Mouse (Mus musculus) stomach, embryonic 14.5 days (tissue): Measurements from ENCODE around the gene Dcxr. TPM values are rescaled to one million over a fixed set of nuclear protein-coding genes. Genes with fewer than 3 reads are reported as not detected.

Experiments
- ATAC-seq: fragments of 200-750 bp; cut with Nextera tagmentation; 2 replicates; pipeline ENCODE4 v1.8.0; 2017; ENCODE audit warnings: low read depth, moderate TSS enrichment; ENCODE audit not compliant: insufficient number of reproducible peaks, insufficient read depth, low FRiP score
- H3K27ac ChIP-seq: fragments of 300-500 bp; sonication (generic); 2 replicates; pipeline ENCODE4 v1.5.1; 2014; ENCODE audit warnings: mild to moderate bottlenecking, low read length, moderate library complexity, mixed read lengths
- H3K27me3 ChIP-seq: fragments of 300-500 bp; sonication (generic); 2 replicates; pipeline ENCODE4 v1.6.1; 2014; ENCODE audit warnings: low read length, control low read depth, mixed read lengths; ENCODE audit not compliant: control insufficient read depth, insufficient read depth
- H3K36me3 ChIP-seq: fragments of 300-500 bp; sonication (generic); 2 replicates; pipeline ENCODE4 v1.6.1; 2014; ENCODE audit warnings: mild to moderate bottlenecking, control low read depth, low read length, moderate library complexity, mixed read lengths; ENCODE audit not compliant: control insufficient read depth, insufficient read depth
- H3K4me1 ChIP-seq: fragments of 300-500 bp; sonication (generic); 2 replicates; pipeline ENCODE4 v1.6.1; 2014; ENCODE audit warnings: low read length, control low read depth, mixed read lengths; ENCODE audit not compliant: control insufficient read depth, insufficient read depth
- H3K4me2 ChIP-seq: fragments of 300-500 bp; sonication (generic); replicated peaks from 2 replicates; pipeline ENCODE4 v1.6.1; 2014; ENCODE audit warnings: low read depth, low read length, control low read depth
- H3K4me3 ChIP-seq: fragments of 300-500 bp; sonication (generic); 2 replicates; pipeline ENCODE4 v1.5.1; 2014; ENCODE audit warnings: low read depth, low read length, control low read depth
- H3K9ac ChIP-seq: fragments of 300-500 bp; sonication (generic); replicated peaks from 2 replicates; pipeline ENCODE4 v1.6.1; 2014; ENCODE audit warnings: low read depth, mild to moderate bottlenecking, control low read depth, low read length, moderate library complexity, mixed read lengths
- H3K9me3 ChIP-seq: fragments of 300-500 bp; sonication (generic); 2 replicates; pipeline ENCODE4 v1.6.1; 2016; ENCODE audit warnings: low read depth, low read length, control low read depth; ENCODE audit not compliant: control insufficient read depth
- WGBS: fragments of 180-500 bp; shearing (Covaris S2); extraction: QIAGEN DNeasy Blood & Tissue Kit; methylation state at CpG from one replicate; pipeline ENCODE4 v1.1.7; 2014; 5-methylcytosine and 5-hydroxymethylcytosine counted together
- polyA plus RNA-seq: library from polyadenylated mRNA; unstranded; fragments of >200 nt; fragmentation: Nextera tagmentation; extraction: Ambion mirVana; gene quantifications from 2 replicates; pipeline ENCODE4 v1.2.1, GENCODE M21; 2014

Gene Dcxr
- polyA plus RNA-seq, 1 experiment from 2014 or later, result 33.2 TPM

DNA sequence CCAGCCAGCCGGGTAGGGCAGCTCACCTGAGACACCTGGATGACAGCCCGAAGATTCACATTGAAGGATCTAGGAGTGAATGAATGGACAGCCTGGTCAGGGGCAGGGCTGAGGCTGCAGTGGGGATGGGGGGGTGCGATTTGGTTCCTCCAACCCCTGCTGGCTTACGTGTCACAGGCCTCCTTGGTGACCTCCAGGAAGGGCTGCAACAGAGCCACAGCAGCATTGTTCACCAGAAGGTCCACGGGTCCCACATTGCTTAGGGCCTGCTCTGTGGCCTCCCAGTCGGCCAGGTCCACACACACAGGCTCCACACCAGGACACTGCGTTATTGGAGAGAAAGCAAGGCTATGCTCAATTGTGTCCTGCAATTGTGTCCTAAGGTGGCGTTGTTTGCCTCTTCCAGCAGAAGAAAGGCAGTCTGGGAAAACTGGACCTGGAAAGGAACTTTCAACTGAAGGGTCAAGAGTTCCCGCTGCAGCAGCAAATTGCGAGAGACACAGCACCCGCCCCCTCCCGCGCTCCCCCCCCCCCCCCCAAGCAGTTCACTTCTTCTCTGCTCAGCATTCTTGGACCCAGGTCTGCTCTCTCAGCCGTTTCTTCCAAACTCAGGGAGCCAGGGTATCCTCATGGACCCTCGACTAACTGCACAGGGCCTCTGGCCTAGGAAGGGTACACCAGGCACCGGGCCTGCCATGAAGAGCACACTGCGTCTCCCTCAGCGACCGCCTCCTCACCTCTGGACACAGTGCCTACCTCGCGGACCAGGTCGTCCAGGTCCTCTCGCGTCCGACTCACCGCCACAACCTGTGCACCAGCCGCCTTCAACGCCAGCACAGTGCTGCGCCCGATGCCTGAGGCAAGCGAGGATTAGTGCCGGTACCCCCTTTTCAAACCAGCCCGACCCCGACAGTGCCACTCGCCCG lies 575 bp downstream of the Dcxr start:
- Histone ChIP-seq H3K4me1 (no peaks in the 10 kb centered on the region; the same call in 1 of the 2 replicates), H3K4me2 (peak overlapping the region; percentile 83), H3K27ac (no peak overlapping the region), H3K9me3 (no peaks in the 10 kb centered on the region), H3K4me3 (peak overlapping the region; percentile 60), H3K27me3 (no peaks in the 10 kb centered on the region), H3K36me3 (no peaks in the 10 kb centered on the region), H3K9ac (peak overlapping the region; percentile 37)
- ATAC-seq, result peak; percentile 23
- WGBS, result 17% methylated on average over 36 of the region's 36 CpGs

DNA sequence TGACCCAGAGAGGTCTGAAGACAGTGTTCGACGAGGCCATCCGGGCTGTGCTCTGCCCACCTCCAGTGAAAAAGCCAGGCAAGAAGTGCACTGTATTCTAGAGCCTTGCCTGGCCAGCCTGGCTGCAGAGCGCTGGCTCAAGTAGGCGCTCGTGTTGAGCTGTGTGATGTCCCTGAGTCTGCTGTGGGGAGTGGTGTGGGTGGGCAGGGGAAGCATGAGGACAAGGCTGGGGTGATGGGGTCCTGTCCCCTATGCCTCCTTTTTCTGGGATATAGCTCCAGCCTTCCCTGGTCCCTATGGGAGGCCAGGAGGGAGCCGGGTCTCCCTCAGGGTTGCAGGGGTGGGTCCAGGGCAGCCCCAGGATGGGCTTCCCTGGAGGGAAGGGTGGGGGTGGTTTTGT lies 3.6 kb downstream of the Dcxr start:
- Histone ChIP-seq H3K4me1 (peaks cover 6% of the 10 kb centered on the region), H3K27me3 (no peaks in the 10 kb centered on the region), H3K4me2 (no peak overlapping the region), H3K4me3 (no peak overlapping the region), H3K36me3 (peaks cover 8% of the 10 kb centered on the region), H3K9me3 (no peaks in the 10 kb centered on the region), H3K27ac (no peak overlapping the region), H3K9ac (no peak overlapping the region)
- WGBS, result 82% methylated on average over 7 of the region's 7 CpGs
- ATAC-seq, result no peak

DNA sequence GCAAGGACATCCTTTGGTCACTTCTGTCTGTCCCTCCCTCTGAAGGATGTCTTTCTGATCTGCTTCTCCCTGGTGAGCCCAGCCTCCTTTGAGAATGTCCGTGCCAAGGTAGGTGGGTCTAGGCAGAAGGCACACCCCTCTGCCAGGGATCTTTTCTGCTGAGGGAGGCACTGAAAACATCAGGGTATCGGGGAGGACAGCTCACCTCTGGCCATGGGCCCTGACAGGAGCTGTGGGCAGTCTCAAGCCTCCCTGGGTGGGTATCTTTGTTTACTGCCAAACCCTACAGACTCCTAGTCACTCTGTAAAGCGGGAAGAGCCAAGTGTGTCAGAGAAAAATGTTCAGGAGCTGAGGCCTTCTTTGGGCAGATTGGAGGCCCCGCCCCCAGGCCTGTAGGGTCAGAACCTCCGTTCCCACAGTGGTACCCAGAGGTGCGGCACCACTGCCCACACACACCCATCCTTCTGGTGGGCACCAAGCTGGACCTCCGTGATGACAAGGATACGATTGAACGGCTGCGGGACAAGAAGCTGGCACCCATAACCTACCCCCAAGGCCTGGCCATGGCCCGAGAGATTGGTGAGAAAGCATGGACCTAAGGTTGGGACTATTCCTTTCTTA lies 4.2 kb downstream of the Dcxr start:
- Histone ChIP-seq H3K4me2 (no peak overlapping the region), H3K36me3 (peaks cover 15% of the 10 kb centered on the region), H3K4me3 (no peak overlapping the region), H3K27ac (no peak overlapping the region), H3K27me3 (no peaks in the 10 kb centered on the region), H3K9me3 (no peaks in the 10 kb centered on the region), H3K4me1 (peaks cover 6% of the 10 kb centered on the region), H3K9ac (no peak overlapping the region)
- WGBS, result 86% methylated on average over 11 of the region's 11 CpGs
- ATAC-seq, result no peak

DNA sequence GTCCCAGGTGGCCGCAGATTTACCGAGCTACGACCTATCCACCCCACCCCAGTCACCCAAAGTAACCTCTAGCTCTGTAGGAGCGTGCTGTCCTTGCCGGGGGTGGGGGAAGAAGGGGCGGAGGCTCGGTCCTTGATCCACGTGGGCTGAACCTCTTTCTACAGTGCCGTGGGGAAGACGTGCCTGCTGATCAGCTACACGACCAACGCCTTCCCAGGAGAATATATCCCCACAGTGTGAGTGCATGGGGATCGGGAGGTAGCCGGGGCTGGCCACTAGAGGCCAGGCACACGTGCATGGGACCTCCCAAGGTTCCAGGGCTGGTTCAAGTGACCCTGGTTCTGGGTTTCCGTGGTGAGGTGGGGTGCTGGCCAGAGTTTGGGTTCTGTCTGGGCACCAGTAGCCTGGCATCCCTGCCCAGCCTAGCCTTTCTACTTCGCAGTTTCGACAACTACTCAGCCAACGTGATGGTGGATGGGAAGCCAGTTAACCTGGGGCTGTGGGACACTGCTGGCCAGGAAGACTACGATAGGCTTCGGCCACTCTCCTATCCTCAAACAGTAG lies 4.9 kb downstream of the Dcxr start:
- Histone ChIP-seq H3K4me3 (peak overlapping the region; percentile 51), H3K27ac (no peak overlapping the region), H3K4me1 (peaks cover 6% of the 10 kb centered on the region), H3K27me3 (no peaks in the 10 kb centered on the region), H3K9ac (peak overlapping the region; percentile 49), H3K9me3 (no peaks in the 10 kb centered on the region), H3K4me2 (peak overlapping the region; percentile 91), H3K36me3 (peaks cover 20% of the 10 kb centered on the region)
- ATAC-seq, result peak; percentile 10; the same call in 1 of the 2 replicates
- 19% methylated on average over 21 of the region's 21 CpGs for WGBS

DNA sequence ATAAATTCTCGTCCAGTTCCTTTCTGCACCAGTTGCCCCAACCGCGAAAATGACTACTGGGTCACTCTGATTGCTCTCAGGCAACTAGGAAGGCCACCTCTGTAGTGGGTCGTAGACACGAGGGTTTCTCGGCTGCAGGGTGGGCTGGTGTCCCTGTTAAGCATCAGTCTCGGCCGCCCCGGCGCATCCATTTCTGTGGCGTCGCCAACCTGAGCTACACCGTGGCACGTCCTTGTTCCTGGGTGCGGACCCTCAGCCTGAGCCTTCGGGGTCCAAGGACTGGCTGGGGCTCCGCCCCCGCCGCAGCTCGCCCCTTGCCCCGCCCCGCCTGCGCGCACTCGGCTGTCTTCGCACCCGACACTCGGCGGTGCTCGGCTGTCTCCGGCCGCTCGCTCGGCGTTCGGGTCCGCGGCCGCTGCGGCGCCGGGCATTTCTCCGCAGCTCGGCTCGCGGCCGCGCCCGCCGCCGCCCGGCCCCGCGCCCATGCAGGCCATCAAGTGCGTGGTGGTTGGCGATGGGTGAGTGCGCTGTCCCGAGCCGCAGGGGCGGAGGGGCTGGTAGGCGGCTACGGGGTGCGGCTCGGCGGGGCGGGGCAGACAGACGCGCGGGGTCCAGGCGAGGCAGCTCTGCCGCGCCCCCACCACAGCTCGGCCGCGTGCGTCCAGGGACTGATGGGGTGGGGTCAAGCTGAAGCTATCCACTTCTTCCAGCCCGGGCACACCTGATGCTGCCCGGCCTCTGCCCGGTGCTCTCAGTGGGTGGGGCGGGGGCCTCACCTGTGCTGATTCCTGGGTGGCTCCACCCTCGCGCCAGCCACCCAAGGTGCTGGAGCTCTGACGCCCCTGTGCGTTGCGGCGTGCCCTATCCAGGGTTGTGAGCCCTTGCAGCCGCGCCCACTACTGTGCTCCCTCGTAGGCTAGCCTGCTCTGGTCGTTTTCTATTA lies 5.7 kb downstream of the Dcxr start, which contains the start of gene Rac3:
Gene Rac3, plus strand, starts transcription at position 347 of the 943 bp plus-strand sequence.
- Histone ChIP-seq H3K4me3 (peak within 1 kb of the TSS; percentile 51), H3K4me2 (peak within 1 kb of the TSS; percentile 91), H3K36me3 (peaks cover 20% of the 10 kb centered on the region), H3K9me3 (no peaks in the 10 kb centered on the region), H3K9ac (peak within 1 kb of the TSS; percentile 49), H3K27me3 (no peaks in the 10 kb centered on the region), H3K4me1 (peaks cover 6% of the 10 kb centered on the region), H3K27ac (no peak within 1 kb of the TSS)
- peak; percentile 79 for ATAC-seq
- WGBS, result under 1% methylated on average over 88 of the region's 90 CpGs

DNA sequence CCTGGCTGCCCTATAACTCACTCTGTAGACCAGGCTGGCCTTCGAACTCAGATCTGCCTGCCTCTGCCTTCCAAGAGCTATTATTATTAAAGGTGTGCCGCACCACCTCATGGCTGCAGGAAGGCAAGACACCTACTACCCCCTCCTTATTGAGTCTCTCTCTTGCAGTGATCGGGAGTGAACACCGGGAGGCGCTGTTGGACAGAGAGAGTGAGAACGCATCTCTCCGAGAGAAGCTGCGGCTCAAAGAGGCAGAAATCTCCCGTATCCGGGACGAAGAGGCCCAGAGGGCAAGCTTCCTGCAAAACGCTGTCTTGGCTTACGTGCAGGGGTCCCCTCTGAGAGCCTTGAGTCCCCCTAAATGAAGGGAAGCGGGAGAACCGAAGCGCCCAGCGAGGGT lies 6.6 kb downstream of the Dcxr start:
- Histone ChIP-seq H3K9ac (peak overlapping the region; percentile 33; the same call in 1 of the 2 replicates), H3K9me3 (no peaks in the 10 kb centered on the region), H3K4me1 (peaks cover 6% of the 10 kb centered on the region), H3K4me2 (peak overlapping the region; percentile 91), H3K36me3 (peaks cover 20% of the 10 kb centered on the region), H3K4me3 (peak overlapping the region; percentile 51), H3K27ac (no peak overlapping the region), H3K27me3 (no peaks in the 10 kb centered on the region)
- WGBS, result 10% methylated on average over 17 of the region's 17 CpGs
- ATAC-seq, result no peak

DNA sequence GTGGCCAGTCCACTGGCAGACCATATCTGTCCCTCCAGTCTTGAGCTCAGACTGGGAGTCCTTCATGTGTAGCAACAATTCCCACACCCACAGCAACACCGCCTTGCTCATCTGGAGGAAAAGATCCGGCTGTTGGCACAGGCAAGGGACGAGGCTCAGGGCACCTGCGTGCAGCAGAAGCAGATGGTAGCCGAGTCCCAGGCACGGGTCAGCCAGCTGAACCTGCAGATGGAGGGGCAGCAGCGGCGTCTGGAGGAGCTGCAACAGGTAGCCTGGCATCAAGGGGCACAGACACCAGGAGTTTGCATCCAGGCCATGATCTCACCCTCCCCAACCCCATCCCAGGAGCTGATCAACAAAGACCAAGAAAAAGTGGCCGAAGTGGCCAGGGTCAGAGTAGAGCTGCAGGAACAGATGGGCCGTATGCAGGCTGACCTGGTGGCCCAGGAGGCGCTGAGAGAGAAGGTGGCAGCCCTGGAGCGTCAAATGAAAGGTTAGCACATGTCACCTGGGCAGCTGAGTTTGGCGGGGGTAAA lies 7.2 kb downstream of the Dcxr start:
- Histone ChIP-seq H3K27me3 (no peaks in the 10 kb centered on the region), H3K4me1 (peaks cover 10% of the 10 kb centered on the region), H3K27ac (no peak overlapping the region), H3K4me2 (no peak overlapping the region), H3K9me3 (no peaks in the 10 kb centered on the region), H3K36me3 (peaks cover 20% of the 10 kb centered on the region), H3K4me3 (no peak overlapping the region), H3K9ac (no peak overlapping the region)
- 91% methylated on average over 13 of the region's 13 CpGs for WGBS
- no peak for ATAC-seq
